Mouse (Mus musculus): Measurements from ENCODE around the gene Nvl.

DNA sequence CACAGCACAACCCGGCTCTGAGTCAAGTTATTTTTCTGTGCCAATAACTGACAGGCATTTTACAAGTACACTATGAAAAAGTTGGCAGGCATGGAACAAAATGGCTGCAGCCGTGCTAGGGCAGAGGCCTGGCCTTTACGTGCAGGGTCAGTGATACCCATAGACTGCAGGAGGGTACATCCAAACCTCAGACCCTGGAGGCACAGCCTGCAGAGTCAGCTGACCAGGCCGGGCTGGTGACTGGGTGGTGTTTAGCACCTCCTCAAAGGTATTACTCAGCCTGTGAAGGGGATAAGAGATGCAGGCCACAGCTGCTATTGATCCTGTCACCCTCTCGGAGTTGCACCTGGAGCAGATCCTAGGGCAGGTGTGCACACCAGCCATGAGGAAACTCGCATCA lies 93.1 kb downstream of the Nvl start, which contains the start of gene 9130409I23Rik:
- TF ChIP-seq CTCF (IDR thresholded peaks at IDR 0.05; ENCODE audit: low read depth, low read length) (no peak), POLR2A (IDR thresholded peaks at IDR 0.05; ENCODE audit: borderline replicate concordance, low read depth, low read length) (no peak)

Data from bone marrow macrophage, adult 2 months (primary cell).